Mouse (Mus musculus): ENCODE data around the gene Cyp4f14.
"Not testable (repeated sequence)": the region's sequence is repeated elsewhere in the genome, so short reads cannot be mapped to it uniquely, and the experiment has no call there.

DNA sequence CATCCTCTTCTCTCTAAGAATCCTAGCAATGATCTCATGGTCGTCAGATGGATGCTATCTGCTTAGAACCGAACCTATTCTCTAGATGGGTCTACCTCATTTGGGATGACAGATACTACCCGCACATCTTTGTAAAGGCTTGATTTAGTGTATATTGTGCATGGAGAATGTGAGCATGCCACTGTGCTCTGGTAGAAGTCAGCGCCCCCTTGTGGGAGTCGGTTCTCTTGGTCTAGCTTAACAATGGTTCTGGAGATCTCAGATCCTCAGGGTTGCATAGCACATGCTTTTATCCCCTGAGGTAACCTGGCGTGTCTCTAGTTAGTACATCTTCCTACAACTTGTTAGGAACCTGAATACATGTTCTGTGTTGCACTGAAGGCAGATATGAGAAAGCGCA is 49.9 kb downstream of the Cyp4f14 start:
- TF ChIP-seq POLR2A (IDR thresholded peaks at IDR 0.05; ENCODE audit: low read depth, low read length); CTCF (IDR thresholded peaks at IDR 0.05; ENCODE audit: borderline replicate concordance, insufficient read depth, low read length): not testable (repeated sequence)

Data from embryonic fibroblast, embryonic 13.5 days (primary cell).